Mouse (Mus musculus): Measurements from ENCODE around the gene Mcat. TPM values are rescaled to one million over a fixed set of nuclear protein-coding genes. Genes with fewer than 3 reads are reported as not detected.

The Mcat gene
- polyA plus RNA-seq (2015; fragmentation: Nextera tagmentation; extraction: Ambion mirVana), result 34.3 and 34.7 TPM in 2 replicates

- H3K27ac ChIP-seq (ENCODE audit: low read length), result no peak within 1 kb of the TSS
- H3K27me3 ChIP-seq (replicated peaks; ENCODE audit: control insufficient read depth, insufficient read depth, low read length), result peaks cover 2% of the 10 kb centered on the region; the same call in 1 of the 2 replicates
- peaks cover 20% of the 10 kb centered on the region for H3K4me1 ChIP-seq (replicated peaks; ENCODE audit: control insufficient read depth, insufficient read depth, low read length)
- ATAC-seq, result peak; percentile 36; the same call in 1 of the 2 replicates
- H3K4me3 ChIP-seq (replicated peaks; ENCODE audit: low read length), result peak within 1 kb of the TSS; percentile 26
- no peaks in the 10 kb centered on the region for H3K36me3 ChIP-seq (ENCODE audit: control insufficient read depth, insufficient read depth)
- H3K9me3 ChIP-seq (ENCODE audit: control insufficient read depth, low read length), result no peaks in the 10 kb centered on the region
- H3K9ac ChIP-seq (replicated peaks; ENCODE audit: low read depth, low read length), result peak within 1 kb of the TSS; percentile 36
- peak within 1 kb of the TSS; percentile 67 for H3K4me2 ChIP-seq (ENCODE audit: low read length)
- WGBS, result under 1% methylated on average over 27 of the region's 28 CpGs
Observed at GRCm38 (mm10) chr15:83563327-83563856, at the start of gene Mcat, which contains the start of gene Tspo. TSS of gene Mcat (minus strand) at chr15:83563787. TSS of gene Tspo (plus strand) at chr15:83563592.

GRCm38 (mm10) chr15:83607115-83607802 is 43.7 kb upstream of the Mcat start:
- no peak overlapping the region for H3K9ac ChIP-seq (replicated peaks; ENCODE audit: low read depth, low read length)
- no peaks in the 10 kb centered on the region for H3K9me3 ChIP-seq (ENCODE audit: control insufficient read depth, low read length)
- WGBS, result 59% methylated on average over 15 of the region's 15 CpGs
- no peaks in the 10 kb centered on the region for H3K36me3 ChIP-seq (ENCODE audit: control insufficient read depth, insufficient read depth)
- no peaks in the 10 kb centered on the region for H3K4me1 ChIP-seq (replicated peaks; ENCODE audit: control insufficient read depth, insufficient read depth, low read length)
- H3K4me3 ChIP-seq (replicated peaks; ENCODE audit: low read length), result no peak overlapping the region
- H3K4me2 ChIP-seq (ENCODE audit: low read length), result no peak overlapping the region
- no peak for ATAC-seq
- no peak overlapping the region for H3K27ac ChIP-seq (ENCODE audit: low read length)
- no peaks in the 10 kb centered on the region for H3K27me3 ChIP-seq (replicated peaks; ENCODE audit: control insufficient read depth, insufficient read depth, low read length)

GRCm38 (mm10) chr15:83606700-83607099 is 43.1 kb upstream of the Mcat start:
- H3K27me3 ChIP-seq (replicated peaks; ENCODE audit: control insufficient read depth, insufficient read depth, low read length), result no peaks in the 10 kb centered on the region
- no peak overlapping the region for H3K27ac ChIP-seq (ENCODE audit: low read length)
- no peaks in the 10 kb centered on the region for H3K9me3 ChIP-seq (ENCODE audit: control insufficient read depth, low read length)
- H3K4me1 ChIP-seq (replicated peaks; ENCODE audit: control insufficient read depth, insufficient read depth, low read length), result no peaks in the 10 kb centered on the region
- no peak overlapping the region for H3K4me2 ChIP-seq (ENCODE audit: low read length)
- WGBS, result 95% methylated on average over 8 of the region's 8 CpGs
- no peak for ATAC-seq
- H3K4me3 ChIP-seq (replicated peaks; ENCODE audit: low read length), result no peak overlapping the region
- no peaks in the 10 kb centered on the region for H3K36me3 ChIP-seq (ENCODE audit: control insufficient read depth, insufficient read depth)
- no peak overlapping the region for H3K9ac ChIP-seq (replicated peaks; ENCODE audit: low read depth, low read length)

GRCm38 (mm10) chr15:83606216-83606615 is 42.6 kb upstream of the Mcat start:
- Histone ChIP-seq H3K9me3 (ENCODE audit: control insufficient read depth, low read length) (no peaks in the 10 kb centered on the region), H3K36me3 (ENCODE audit: control insufficient read depth, insufficient read depth) (no peaks in the 10 kb centered on the region), H3K4me3 (replicated peaks; ENCODE audit: low read length) (no peak overlapping the region), H3K4me2 (ENCODE audit: low read length) (no peak overlapping the region), H3K27me3 (replicated peaks; ENCODE audit: control insufficient read depth, insufficient read depth, low read length) (no peaks in the 10 kb centered on the region), H3K9ac (replicated peaks; ENCODE audit: low read depth, low read length) (no peak overlapping the region), H3K4me1 (replicated peaks; ENCODE audit: control insufficient read depth, insufficient read depth, low read length) (no peaks in the 10 kb centered on the region), H3K27ac (ENCODE audit: low read length) (no peak overlapping the region)
- WGBS, result 90% methylated on average over 11 of the region's 11 CpGs
- no peak for ATAC-seq

- Histone ChIP-seq H3K9ac (replicated peaks; ENCODE audit: low read depth, low read length) (no peak overlapping the region), H3K27me3 (replicated peaks; ENCODE audit: control insufficient read depth, insufficient read depth, low read length) (no peaks in the 10 kb centered on the region), H3K36me3 (ENCODE audit: control insufficient read depth, insufficient read depth) (no peaks in the 10 kb centered on the region), H3K4me3 (replicated peaks; ENCODE audit: low read length) (no peak overlapping the region), H3K27ac (ENCODE audit: low read length) (no peak overlapping the region), H3K4me1 (replicated peaks; ENCODE audit: control insufficient read depth, insufficient read depth, low read length) (no peaks in the 10 kb centered on the region), H3K9me3 (ENCODE audit: control insufficient read depth, low read length) (no peaks in the 10 kb centered on the region), H3K4me2 (ENCODE audit: low read length) (no peak overlapping the region)
- 92% methylated on average over 7 of the region's 7 CpGs for WGBS
- no peak for ATAC-seq
Observed at GRCm38 (mm10) chr15:83603426-83603825, 39.8 kb upstream of the Mcat start.

- Histone ChIP-seq H3K4me2 (ENCODE audit: low read length) (no peak overlapping the region), H3K9ac (replicated peaks; ENCODE audit: low read depth, low read length) (no peak overlapping the region), H3K9me3 (ENCODE audit: control insufficient read depth, low read length) (no peaks in the 10 kb centered on the region), H3K4me1 (replicated peaks; ENCODE audit: control insufficient read depth, insufficient read depth, low read length) (no peaks in the 10 kb centered on the region), H3K27me3 (replicated peaks; ENCODE audit: control insufficient read depth, insufficient read depth, low read length) (no peaks in the 10 kb centered on the region), H3K4me3 (replicated peaks; ENCODE audit: low read length) (no peak overlapping the region), H3K36me3 (ENCODE audit: control insufficient read depth, insufficient read depth) (no peaks in the 10 kb centered on the region), H3K27ac (ENCODE audit: low read length) (no peak overlapping the region)
- WGBS, result 100% methylated on average over 1 of the region's 1 CpGs
- ATAC-seq, result no peak
Observed at GRCm38 (mm10) chr15:83603046-83603396, 39.4 kb upstream of the Mcat start.

GRCm38 (mm10) chr15:83602372-83603045 is 38.9 kb upstream of the Mcat start:
- Histone ChIP-seq H3K36me3 (ENCODE audit: control insufficient read depth, insufficient read depth) (no peaks in the 10 kb centered on the region), H3K27ac (ENCODE audit: low read length) (no peak overlapping the region), H3K4me1 (replicated peaks; ENCODE audit: control insufficient read depth, insufficient read depth, low read length) (no peaks in the 10 kb centered on the region), H3K9me3 (ENCODE audit: control insufficient read depth, low read length) (no peaks in the 10 kb centered on the region), H3K4me3 (replicated peaks; ENCODE audit: low read length) (no peak overlapping the region), H3K4me2 (ENCODE audit: low read length) (no peak overlapping the region), H3K9ac (replicated peaks; ENCODE audit: low read depth, low read length) (no peak overlapping the region), H3K27me3 (replicated peaks; ENCODE audit: control insufficient read depth, insufficient read depth, low read length) (no peaks in the 10 kb centered on the region)
- no peak for ATAC-seq
- 84% methylated on average over 13 of the region's 13 CpGs for WGBS

- H3K4me3 ChIP-seq (replicated peaks; ENCODE audit: low read length), result no peak overlapping the region
- no peak overlapping the region for H3K9ac ChIP-seq (replicated peaks; ENCODE audit: low read depth, low read length)
- H3K27me3 ChIP-seq (replicated peaks; ENCODE audit: control insufficient read depth, insufficient read depth, low read length), result no peaks in the 10 kb centered on the region
- no peak for ATAC-seq
- H3K27ac ChIP-seq (ENCODE audit: low read length), result no peak overlapping the region
- WGBS, result 76% methylated on average over 4 of the region's 4 CpGs
- no peaks in the 10 kb centered on the region for H3K36me3 ChIP-seq (ENCODE audit: control insufficient read depth, insufficient read depth)
- H3K4me1 ChIP-seq (replicated peaks; ENCODE audit: control insufficient read depth, insufficient read depth, low read length), result no peaks in the 10 kb centered on the region
- H3K4me2 ChIP-seq (ENCODE audit: low read length), result no peak overlapping the region
- H3K9me3 ChIP-seq (ENCODE audit: control insufficient read depth, low read length), result no peaks in the 10 kb centered on the region
Observed at GRCm38 (mm10) chr15:83601185-83601584, 37.6 kb upstream of the Mcat start.

GRCm38 (mm10) chr15:83596833-83597232 is 33.2 kb upstream of the Mcat start:
- Histone ChIP-seq H3K27me3 (replicated peaks; ENCODE audit: control insufficient read depth, insufficient read depth, low read length) (no peaks in the 10 kb centered on the region), H3K9me3 (ENCODE audit: control insufficient read depth, low read length) (no peaks in the 10 kb centered on the region), H3K9ac (replicated peaks; ENCODE audit: low read depth, low read length) (no peak overlapping the region), H3K4me3 (replicated peaks; ENCODE audit: low read length) (no peak overlapping the region), H3K36me3 (ENCODE audit: control insufficient read depth, insufficient read depth) (no peaks in the 10 kb centered on the region), H3K4me1 (replicated peaks; ENCODE audit: control insufficient read depth, insufficient read depth, low read length) (peaks cover 22% of the 10 kb centered on the region), H3K27ac (ENCODE audit: low read length) (no peak overlapping the region), H3K4me2 (ENCODE audit: low read length) (no peak overlapping the region)
- ATAC-seq, result no peak
- WGBS, result 92% methylated on average over 4 of the region's 4 CpGs
